Mouse (Mus musculus): ENCODE results near the gene Camkmt.

The Camkmt gene

DNA sequence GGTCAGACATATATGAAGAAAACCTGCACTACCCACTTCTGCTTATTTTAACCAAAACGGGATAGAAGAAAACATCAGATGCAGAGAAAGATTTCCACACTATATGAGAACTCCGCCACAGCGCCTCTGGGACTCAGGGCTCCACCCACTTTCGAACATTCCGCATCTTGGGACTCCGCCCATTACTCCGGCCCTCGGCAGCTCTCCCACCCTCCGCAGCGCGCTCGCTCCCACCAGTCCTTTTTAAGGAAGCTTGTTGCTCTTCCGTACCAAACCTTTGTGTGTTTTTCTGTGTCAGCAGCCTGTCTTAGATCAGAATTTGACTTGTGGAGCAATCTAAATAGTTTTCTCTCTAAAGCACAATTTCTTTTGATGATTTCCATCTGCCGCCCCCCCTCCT, 367.7 kb downstream of the Camkmt start:
- in situ Hi-C loops (cut with MboI, MseI), result no loop called here

GRCm38 (mm10) chr17:85458589-85458988, 368.2 kb downstream of the Camkmt start:
- in situ Hi-C loops (cut with MboI, MseI), result no loop called here

DNA sequence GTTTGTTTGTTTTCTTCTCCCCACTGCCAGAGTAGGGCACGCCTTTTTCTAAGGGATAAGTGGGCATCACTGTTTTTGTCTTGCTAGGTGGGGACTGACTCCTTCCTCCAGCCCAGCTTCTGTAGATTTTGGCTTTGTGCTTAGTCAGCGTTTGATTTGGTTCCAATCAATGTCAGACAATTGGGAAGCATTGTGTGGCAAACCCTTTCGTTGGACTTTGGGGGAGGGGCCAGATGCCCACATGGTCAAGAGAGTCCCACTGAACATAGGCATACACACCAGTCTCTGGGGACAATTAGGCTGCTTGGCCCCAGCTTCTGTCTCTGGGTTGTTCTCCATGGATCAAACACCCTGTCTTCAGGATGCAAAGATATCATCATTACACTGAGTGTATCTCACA, 371.2 kb downstream of the Camkmt start:
- in situ Hi-C loops (cut with MboI, MseI), result no loop called here

GRCm38 (mm10) chr17:85463497-85464392, 373.4 kb downstream of the Camkmt start:
- in situ Hi-C loops (cut with MboI, MseI), result no loop called here

DNA sequence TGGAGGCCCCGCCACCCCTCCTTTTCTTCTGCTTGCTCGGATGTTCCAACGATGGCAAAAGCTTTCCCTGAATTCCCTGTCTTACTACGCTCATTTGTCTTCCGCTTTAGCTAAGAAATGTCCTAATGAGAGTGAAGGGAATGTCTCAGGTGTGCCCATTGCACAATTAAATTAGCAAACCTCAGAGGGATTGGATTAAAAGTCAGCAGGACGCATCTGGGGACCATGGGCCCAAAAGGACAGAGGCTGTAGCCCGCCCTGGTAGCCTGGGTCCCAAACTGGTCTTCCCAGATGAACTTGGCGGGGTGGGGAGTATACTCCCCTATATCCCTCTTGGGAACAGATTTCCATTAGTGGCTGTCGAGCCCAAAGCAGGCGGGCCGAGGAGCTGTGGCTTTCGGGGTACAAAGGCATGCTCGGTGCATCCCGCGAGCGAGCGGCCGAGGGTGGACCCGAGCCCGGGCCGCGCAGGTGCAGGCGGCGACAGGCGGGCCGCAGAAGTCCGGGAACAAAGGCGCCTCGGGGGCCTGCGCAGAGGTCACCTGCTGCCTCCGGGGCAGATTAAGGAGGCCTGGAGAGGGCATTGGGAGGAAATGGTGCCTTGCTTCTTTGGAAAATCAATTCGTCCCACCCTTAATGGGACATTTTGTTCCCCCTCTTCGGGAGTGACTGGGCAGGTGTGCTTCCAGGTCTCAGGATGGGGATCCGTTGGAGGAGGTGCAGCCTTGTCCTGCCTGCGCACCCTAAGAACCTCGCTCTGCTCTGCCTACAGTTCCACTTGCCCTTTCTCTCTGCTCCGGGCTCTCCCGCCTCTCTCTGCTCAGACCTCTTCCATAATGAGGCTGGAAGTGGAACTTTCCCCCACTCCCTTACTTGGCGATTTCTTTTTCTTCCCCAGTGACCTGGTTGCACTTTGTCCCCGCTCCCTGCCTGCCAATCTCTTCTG, 374.4 kb downstream of the Camkmt start:
- in situ Hi-C loops (cut with MboI, MseI), result no loop called here

DNA sequence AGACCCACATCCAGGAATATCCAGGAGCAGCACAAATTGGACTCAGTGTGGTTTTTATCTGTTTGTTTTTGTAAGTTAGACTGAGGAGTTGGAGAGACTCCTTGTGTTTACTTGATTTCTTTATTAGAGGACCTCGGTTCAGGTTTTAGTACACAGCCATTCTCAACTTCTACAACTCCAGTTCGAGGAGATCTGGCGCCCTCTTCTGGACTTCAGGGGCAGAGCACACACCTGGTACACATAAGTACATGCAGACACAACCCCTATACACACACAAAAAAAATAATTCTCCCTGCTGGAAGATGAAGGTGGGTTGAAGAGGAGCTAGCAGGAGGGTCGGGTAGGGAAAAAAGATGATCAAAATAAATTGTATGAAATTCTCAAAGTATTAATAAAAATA, 379.4 kb downstream of the Camkmt start:
- in situ Hi-C loops (cut with MboI, MseI), result loop anchor here (10.0 kb wide), 1 partner anchor 1875 kb away; no protein-coding TSS in a partner anchor

- in situ Hi-C loops (cut with MboI, MseI), result loop anchor here (10.0 kb wide), 1 partner anchor 1878 kb away; no protein-coding TSS in a partner anchor
Measured at GRCm38 (mm10) chr17:85472687-85473202, 382.4 kb downstream of the Camkmt start.

- in situ Hi-C loops (cut with MboI, MseI), result loop anchor here (10.0 kb wide), 1 partner anchor 1878 kb away; no protein-coding TSS in a partner anchor
Measured at GRCm38 (mm10) chr17:85473217-85473616, 382.9 kb downstream of the Camkmt start.

GRCm38 (mm10) chr17:85473881-85474280, 383.5 kb downstream of the Camkmt start:
- in situ Hi-C loops (cut with MboI, MseI), result loop anchor here (10.0 kb wide), 1 partner anchor 1879 kb away; no protein-coding TSS in a partner anchor

GRCm38 (mm10) chr17:85481241-85481640, 390.9 kb downstream of the Camkmt start:
- in situ Hi-C loops (cut with MboI, MseI), result no loop called here

- in situ Hi-C loops (cut with MboI, MseI), result no loop called here
Measured at GRCm38 (mm10) chr17:85483086-85483485, 392.7 kb downstream of the Camkmt start.

DNA sequence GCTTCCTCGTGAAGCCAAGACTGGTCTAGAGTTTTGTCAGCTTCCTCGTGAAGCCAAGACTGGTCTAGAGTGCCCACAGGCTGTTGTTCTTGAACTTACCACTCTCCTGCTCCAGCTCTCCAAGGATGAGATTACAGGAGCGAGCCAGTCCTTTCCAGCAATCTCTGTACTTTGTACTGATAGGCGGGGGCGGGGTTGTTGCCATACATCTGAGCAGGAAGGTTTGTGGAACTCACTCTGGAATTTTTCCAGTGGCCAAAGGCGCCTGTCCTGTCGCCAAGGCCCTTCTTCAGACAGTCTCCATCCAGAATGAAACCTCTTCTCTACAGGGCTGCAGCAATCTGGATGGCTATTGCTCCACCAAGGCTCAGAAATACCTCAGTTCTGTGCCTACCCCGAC, 393.7 kb downstream of the Camkmt start:
- in situ Hi-C loops (cut with MboI, MseI), result no loop called here

DNA sequence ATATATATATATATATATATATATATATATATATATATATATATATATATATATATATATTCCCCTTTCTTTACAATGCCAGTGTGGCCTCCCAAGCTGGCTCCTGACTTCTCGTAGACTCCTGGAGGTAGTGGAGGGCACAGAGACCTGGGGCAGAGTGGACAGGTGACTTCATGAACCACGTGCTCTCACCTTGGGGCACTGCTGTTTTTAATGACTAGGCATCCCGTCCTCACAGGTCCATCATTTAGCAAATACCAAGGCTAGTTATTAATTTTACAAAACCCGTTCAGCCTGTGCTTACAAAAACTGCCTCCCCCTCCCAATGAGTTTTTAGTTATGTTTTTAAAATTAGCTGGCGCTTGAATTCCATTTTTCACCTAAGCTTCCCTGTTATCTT, 394.2 kb downstream of the Camkmt start:
- in situ Hi-C loops (cut with MboI, MseI), result no loop called here

GRCm38 (mm10) chr17:85485065-85485945, 395.0 kb downstream of the Camkmt start:
- in situ Hi-C loops (cut with MboI, MseI), result no loop called here

GRCm38 (mm10) chr17:85485946-85486533, 395.7 kb downstream of the Camkmt start:
- in situ Hi-C loops (cut with MboI, MseI), result no loop called here

GRCm38 (mm10) chr17:85486585-85487480, 396.5 kb downstream of the Camkmt start:
- in situ Hi-C loops (cut with MboI, MseI), result no loop called here

DNA sequence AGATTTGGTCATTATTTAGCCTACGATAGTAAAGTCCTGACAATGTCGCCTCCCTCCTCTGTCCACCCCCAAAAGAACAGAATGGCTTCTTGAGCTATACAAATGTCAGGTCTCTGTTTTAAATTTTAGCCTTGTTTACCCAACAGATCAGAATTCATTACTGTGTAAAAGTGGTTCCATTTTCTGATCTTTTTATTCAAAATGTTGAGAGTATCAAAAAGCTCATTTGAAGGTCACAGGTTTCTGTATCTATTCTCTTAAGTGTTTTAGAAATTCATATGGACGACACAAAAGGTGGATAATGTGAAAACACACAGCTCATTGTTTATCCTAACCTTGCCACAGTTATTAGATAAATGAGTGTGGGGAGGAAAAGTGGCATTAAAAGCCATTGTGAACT, 397.2 kb downstream of the Camkmt start:
- in situ Hi-C loops (cut with MboI, MseI), result no loop called here

DNA sequence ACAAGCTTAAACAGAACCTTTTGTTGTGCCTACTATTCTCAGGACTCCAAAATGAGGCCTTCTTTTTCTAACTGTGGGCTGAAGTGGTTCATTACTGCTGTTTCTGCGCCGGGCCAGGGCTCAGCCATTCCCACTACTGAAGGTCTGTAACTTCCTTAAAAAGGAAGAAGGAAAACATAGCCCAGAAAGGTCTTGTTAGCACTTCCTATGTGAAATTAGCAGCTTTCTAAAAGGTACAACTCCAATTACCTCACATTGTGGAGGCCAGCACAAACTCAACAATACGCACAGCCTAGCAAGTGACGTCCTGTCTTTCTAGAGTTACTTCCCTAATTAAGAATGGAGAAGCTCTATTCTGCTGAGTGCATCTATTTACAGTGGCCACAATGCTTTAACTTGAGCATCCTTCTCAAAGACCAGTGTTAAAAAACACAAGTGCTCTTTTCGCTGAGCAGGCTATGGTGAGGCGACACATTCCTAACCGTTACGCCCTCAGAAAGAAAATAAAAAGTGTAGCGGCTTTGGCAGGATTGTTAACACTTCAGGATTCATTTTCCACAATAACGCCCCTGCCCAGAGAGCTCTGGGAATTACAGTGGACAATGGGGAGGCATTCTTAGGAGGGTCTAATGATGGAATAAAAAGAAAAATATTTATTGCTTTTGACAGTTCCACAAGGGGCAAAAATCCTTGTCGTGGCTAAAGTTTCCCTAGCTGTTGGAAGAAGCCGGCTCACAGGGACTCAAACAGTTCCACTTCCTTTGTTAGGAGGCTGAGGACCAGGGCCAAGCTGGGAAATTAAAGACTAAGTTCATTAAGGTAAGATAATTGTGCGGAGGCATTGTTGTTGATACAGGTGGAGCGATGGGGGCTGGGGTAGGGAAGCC, 398.5 kb downstream of the Camkmt start:
- in situ Hi-C loops (cut with MboI, MseI), result no loop called here

Data from regulatory T cell (primary cell).